Comparison of ENCODE assay signal across 11 mouse cellular contexts in genomic region chr2:165733701-165734100, GRCm38 (mm10).
DNase-seq lines count a peak whose midpoint lies in the region; ATAC-seq and TF ChIP-seq lines count a peak whose summit lies in the region.
"Had no signal": no experiment of that assay in that cellular context is flagged by ENCODE, and none has a peak within 500 bp of the region (broad histone marks: within the 10 kb centered on the region; RNA-seq: fewer than 3 reads in every experiment).

No protein-coding gene starts in this region.

- no peak overlapping the region for H3K4me2 ChIP-seq in limb, embryonic 14.5 days (replicated peaks; ENCODE audit: low read depth, low read length, severe bottlenecking)
- H3K4me2 ChIP-seq: liver, embryonic 12.5 days had no signal

- no peak overlapping the region for H3K9ac ChIP-seq in limb, embryonic 14.5 days (ENCODE audit: low read depth, low read length, severe bottlenecking)
- H3K9ac ChIP-seq: liver, embryonic 12.5 days had no signal

- ATAC-seq in limb, embryonic 14.5 days (ENCODE audit: low FRiP score, low read depth) = no peak
- no peak for ATAC-seq in cerebellum, adult (ENCODE audit: insufficient number of reproducible peaks, low FRiP score, low TSS enrichment)
- ATAC-seq: forebrain, embryonic 16.5 days; inflammation-experienced regulatory T-cells, adult 6 months; liver, embryonic 12.5 days had no signal

- H3K4me1 ChIP-seq in limb, embryonic 14.5 days (ENCODE audit: control insufficient read depth, insufficient read depth, low read length) = peaks cover 12% of the 10 kb centered on the region
- H3K4me1 ChIP-seq: liver, embryonic 12.5 days had no signal

- H3K36me3 ChIP-seq in limb, embryonic 14.5 days (ENCODE audit: control insufficient read depth, insufficient read depth, low read length) = no peaks in the 10 kb centered on the region
- H3K36me3 ChIP-seq: liver, embryonic 12.5 days had no signal

- H3K27me3 ChIP-seq in limb, embryonic 14.5 days (ENCODE audit: control insufficient read depth, insufficient read depth, low read length) = no peaks in the 10 kb centered on the region

- no peak overlapping the region for H3K4me3 ChIP-seq in limb, embryonic 14.5 days (replicated peaks; ENCODE audit: low read length)
- H3K4me3 ChIP-seq: liver, embryonic 12.5 days had no signal

- TF ChIP-seq POLR2A in limb, embryonic 14.5 days (IDR thresholded peaks at IDR 0.05; ENCODE audit: borderline replicate concordance, extremely low read depth, insufficient read depth, insufficient read length) = no peak

- peak; percentile 19 for DNase-seq in lung, postnatal 14 days
- no peak for DNase-seq in lung, postnatal 25 days (ENCODE audit: low spot score)
- peak; percentile 57 for DNase-seq in gastrocnemius, postnatal 10 days
- peak; percentile 31 to 49 for DNase-seq in heart, postnatal 36 days
- DNase-seq in limb, embryonic 14.5 days (ENCODE audit: low spot score) = no peak
- no peak for DNase-seq in layer of hippocampus, adult 9-11 months
- DNase-seq: cerebellum, adult 2 months had no signal

- intact Hi-C loops in heart, postnatal 36 days (cut with DNase I) = no loop called here

- H3K27ac ChIP-seq in limb, embryonic 14.5 days (replicated peaks; ENCODE audit: low read depth, low read length) = 0 out of 2 replicates have a peak overlapping the region, but pooled peaks have one; percentile 7
- H3K27ac ChIP-seq: liver, embryonic 12.5 days had no signal

- 65% methylated on average over 8 of the region's 8 CpGs for WGBS in limb, embryonic 14.5 days

- no peaks in the 10 kb centered on the region for H3K9me3 ChIP-seq in limb, embryonic 14.5 days (ENCODE audit: control insufficient read depth, low read length)
- H3K9me3 ChIP-seq: liver, embryonic 12.5 days had no signal

Comparison
In these comparisons a context has a peak if more than half of its experiments do, and no peak if none do; other contexts are left out.
1. DNase-seq: peak in lung, postnatal 14 days (single experiment), gastrocnemius, postnatal 10 days (single experiment) and heart, postnatal 36 days (2 of 2); none in lung, postnatal 25 days (single experiment), limb, embryonic 14.5 days (single experiment) and layer of hippocampus, adult 9-11 months (single experiment).